Mouse (Mus musculus): ENCODE results near the gene Morn5. TPM values are rescaled to one million over a fixed set of nuclear protein-coding genes. Genes with fewer than 3 reads are reported as not detected.

The Morn5 gene
- polyA plus RNA-seq (2015; fragmentation: Illumina TruSeq; extraction: RNeasy Lipid Tissue Mini Kit (QIAGEN cat#74804); ENCODE audit: insufficient read depth, low replicate concordance): not detected

GRCm38 (mm10) chr2:36048748-36049566, at the start of gene Morn5, which contains the start of gene Ndufa8:
TSS of gene Morn5 (plus strand) at chr2:36049458.
TSS of gene Ndufa8 (minus strand) at chr2:36049406.

GRCm38 (mm10) chr2:36104956-36105741, 55.9 kb downstream of the Morn5 start, which contains the start of gene Lhx6:
TSS of gene Lhx6 (minus strand) at chr2:36105408.

Other genes with a start within 250 kb of the Morn5 start
- gene Ttll11, start 69.5 kb upstream of the Morn5 start, polyA plus RNA-seq (2015; fragmentation: Illumina TruSeq; extraction: RNeasy Lipid Tissue Mini Kit (QIAGEN cat#74804); ENCODE audit: insufficient read depth, low replicate concordance): 0.84 TPM
- gene Ndufa8, start 52 bp upstream of the Morn5 start, polyA plus RNA-seq (2015; fragmentation: Illumina TruSeq; extraction: RNeasy Lipid Tissue Mini Kit (QIAGEN cat#74804); ENCODE audit: insufficient read depth, low replicate concordance): 33.4 TPM
- 0.58 TPM for gene Lhx6, start 56.0 kb downstream of the Morn5 start, polyA plus RNA-seq (2015; fragmentation: Illumina TruSeq; extraction: RNeasy Lipid Tissue Mini Kit (QIAGEN cat#74804); ENCODE audit: insufficient read depth, low replicate concordance)
- gene Mrrf, start 86.9 kb downstream of the Morn5 start, polyA plus RNA-seq (2015; fragmentation: Illumina TruSeq; extraction: RNeasy Lipid Tissue Mini Kit (QIAGEN cat#74804); ENCODE audit: insufficient read depth, low replicate concordance): 13.5 TPM
- 41.3 TPM for gene Rbm18, start 87.3 kb downstream of the Morn5 start, polyA plus RNA-seq (2015; fragmentation: Illumina TruSeq; extraction: RNeasy Lipid Tissue Mini Kit (QIAGEN cat#74804); ENCODE audit: insufficient read depth, low replicate concordance)
- 36.1 TPM for gene Ptgs1, start 181.0 kb downstream of the Morn5 start, polyA plus RNA-seq (2015; fragmentation: Illumina TruSeq; extraction: RNeasy Lipid Tissue Mini Kit (QIAGEN cat#74804); ENCODE audit: insufficient read depth, low replicate concordance)